Mouse (Mus musculus) kidney, adult 2 months (tissue): Measurements from ENCODE around the gene Cenpv. TPM values are rescaled to one million over a fixed set of nuclear protein-coding genes. Genes with fewer than 3 reads are reported as not detected.

Source experiments
- DNase-seq: peaks from one replicate; pipeline ENCODE4 v3.0.0; 2021
- H3K27ac ChIP-seq: fragments of 200-500 bp; 2 replicates; pipeline ENCODE4 v1.5.1; 2012; ENCODE audit warnings: low read depth, low read length, control low read depth, inconsistent platforms; ENCODE audit not compliant: insufficient read depth
- H3K27me3 ChIP-seq: fragments of 200-500 bp; replicated peaks from 2 replicates; pipeline ENCODE4 v1.6.1; 2012; ENCODE audit warnings: mild to moderate bottlenecking, moderate library complexity, low read length, inconsistent platforms; ENCODE audit not compliant: control insufficient read depth, insufficient read depth
- H3K36me3 ChIP-seq: fragments of 200-500 bp; 2 replicates; pipeline ENCODE4 v1.6.1; 2012; ENCODE audit warnings: mild to moderate bottlenecking, moderate library complexity, low read length, inconsistent platforms; ENCODE audit not compliant: control insufficient read depth, insufficient read depth
- H3K4me1 ChIP-seq: fragments of 200-500 bp; 2 replicates; pipeline ENCODE4 v1.6.1; 2011; ENCODE audit warnings: low read length; ENCODE audit not compliant: control insufficient read depth, insufficient read depth
- H3K4me3 ChIP-seq: fragments of 200-500 bp; 2 replicates; pipeline ENCODE4 v1.5.1; 2011; ENCODE audit warnings: mild to moderate bottlenecking, low read depth, low read length, control low read depth; ENCODE audit not compliant: insufficient read depth
- CTCF ChIP-seq: fragments of 200-500 bp; conservative IDR thresholded peaks from 2 replicates; pipeline ENCODE4 v1.5.1; 2011; ENCODE audit warnings: low read depth, mild to moderate bottlenecking, control low read depth, low read length, moderate library complexity, mixed read lengths; ENCODE audit not compliant: insufficient read depth, insufficient read length
- POLR2A ChIP-seq: fragments of 200-500 bp; IDR thresholded peaks from one replicate; pipeline ENCODE4 v1.6.1; 2011; ENCODE audit warnings: low read depth, low read length, control low read depth
- WGBS: fragments of 180-500 bp; shearing (Covaris S2); methylation state at CpG from one replicate; pipeline ENCODE4 v1.1.7; 2018; 5-methylcytosine and 5-hydroxymethylcytosine counted together
- polyA plus RNA-seq: library from polyadenylated mRNA; depleted of rRNA; stranded (reverse); fragments of >200 nt; gene quantifications from 2 replicates; pipeline ENCODE4 v1.2.3, GENCODE M21; 2012

The Cenpv gene
- polyA plus RNA-seq, 1 experiment: 41.7 TPM

GRCm38 (mm10) chr11:62540969-62541368 is 1.9 kb upstream of the Cenpv start:
- Histone ChIP-seq H3K27ac (no peak overlapping the region), H3K36me3 (no peaks in the 10 kb centered on the region), H3K4me1 (peaks cover 5% of the 10 kb centered on the region; the same call in 1 of the 2 replicates), H3K27me3 (no peaks in the 10 kb centered on the region), H3K4me3 (no peak overlapping the region)
- TF ChIP-seq POLR2A (no peak), CTCF (no peak)
- WGBS: 41% methylated on average over 2 of the region's 2 CpGs
- no peak for DNase-seq

GRCm38 (mm10) chr11:62540167-62540566 is 1.1 kb upstream of the Cenpv start:
- Histone ChIP-seq H3K4me1 (peaks cover 5% of the 10 kb centered on the region; the same call in 1 of the 2 replicates), H3K4me3 (no peak overlapping the region), H3K27ac (no peak overlapping the region), H3K36me3 (no peaks in the 10 kb centered on the region), H3K27me3 (no peaks in the 10 kb centered on the region)
- no peak for DNase-seq
- 94% methylated on average over 7 of the region's 7 CpGs for WGBS
- TF ChIP-seq CTCF (no peak), POLR2A (no peak)

- DNase-seq: peak; percentile 66
- H3K27me3 ChIP-seq: no peaks in the 10 kb centered on the region
- H3K4me3 ChIP-seq: peak overlapping the region; percentile 77
- H3K4me1 ChIP-seq: peaks cover 5% of the 10 kb centered on the region; the same call in 1 of the 2 replicates
- WGBS: 1% methylated on average over 73 of the region's 73 CpGs
- TF ChIP-seq CTCF (no peak), POLR2A (no peak)
- no peaks in the 10 kb centered on the region; the same call in 1 of the 2 replicates for H3K36me3 ChIP-seq
- peak overlapping the region; percentile 16 for H3K27ac ChIP-seq
These were observed 556 bp downstream of the Cenpv start for GRCm38 (mm10) chr11:62538321-62539088.

GRCm38 (mm10) chr11:62537590-62537989 is 1.5 kb downstream of the Cenpv start:
- no peaks in the 10 kb centered on the region; the same call in 1 of the 2 replicates for H3K36me3 ChIP-seq
- no peak overlapping the region for H3K27ac ChIP-seq
- H3K27me3 ChIP-seq: no peaks in the 10 kb centered on the region
- peaks cover 5% of the 10 kb centered on the region; the same call in 1 of the 2 replicates for H3K4me1 ChIP-seq
- WGBS: 85% methylated on average over 7 of the region's 7 CpGs
- DNase-seq: no peak
- TF ChIP-seq CTCF (no peak), POLR2A (no peak)
- H3K4me3 ChIP-seq: no peak overlapping the region

- H3K27me3 ChIP-seq: no peaks in the 10 kb centered on the region
- H3K4me1 ChIP-seq: peaks cover 5% of the 10 kb centered on the region; the same call in 1 of the 2 replicates
- no peak overlapping the region for H3K4me3 ChIP-seq
- TF ChIP-seq CTCF: no peak
- no peak for TF ChIP-seq POLR2A
- H3K36me3 ChIP-seq: no peaks in the 10 kb centered on the region; the same call in 1 of the 2 replicates
- WGBS: 97% methylated on average over 8 of the region's 8 CpGs
- no peak overlapping the region for H3K27ac ChIP-seq
- DNase-seq: no peak
These were observed 2.0 kb downstream of the Cenpv start for GRCm38 (mm10) chr11:62537089-62537488.

GRCm38 (mm10) chr11:62522283-62522682 is 16.8 kb downstream of the Cenpv start:
- H3K4me1 ChIP-seq: no peaks in the 10 kb centered on the region
- 67% methylated on average over 2 of the region's 2 CpGs for WGBS
- no peaks in the 10 kb centered on the region for H3K27me3 ChIP-seq
- H3K36me3 ChIP-seq: no peaks in the 10 kb centered on the region
- no peak for TF ChIP-seq POLR2A
- no peak for TF ChIP-seq CTCF
- DNase-seq: no peak
- no peak overlapping the region for H3K27ac ChIP-seq
- no peak overlapping the region for H3K4me3 ChIP-seq

GRCm38 (mm10) chr11:62518991-62519390 is 20.1 kb downstream of the Cenpv start:
- no peak for DNase-seq
- no peak for TF ChIP-seq POLR2A
- no peak for TF ChIP-seq CTCF
- Histone ChIP-seq H3K4me3 (no peak overlapping the region), H3K27ac (no peak overlapping the region), H3K36me3 (no peaks in the 10 kb centered on the region), H3K4me1 (no peaks in the 10 kb centered on the region), H3K27me3 (no peaks in the 10 kb centered on the region)
- 54% methylated on average over 2 of the region's 2 CpGs for WGBS
